Mouse (Mus musculus) c-Kit-positive CD71-positive TER-119-positive erythroid progenitor cells, embryonic 14.5 days (primary cell): ENCODE results near the gene Tubd1.

Experiments used
- DNase-seq: peaks from one replicate; pipeline ENCODE4 v3.0.0-alpha.2; 2013; ENCODE audit warnings: low spot score

The Tubd1 gene

GRCm38 (mm10) chr11:86598572-86598971 is 53.8 kb downstream of the Tubd1 start:
- DNase-seq, result no peak

- DNase-seq, result no peak
These were observed 54.8 kb downstream of the Tubd1 start for GRCm38 (mm10) chr11:86599378-86600208.

GRCm38 (mm10) chr11:86600209-86600557 is 55.4 kb downstream of the Tubd1 start:
- DNase-seq, result no peak

- DNase-seq, result no peak
These were observed 57.3 kb downstream of the Tubd1 start for GRCm38 (mm10) chr11:86602116-86602515.

GRCm38 (mm10) chr11:86603719-86604118 is 58.9 kb downstream of the Tubd1 start:
- no peak for DNase-seq

GRCm38 (mm10) chr11:86604289-86604688 is 59.5 kb downstream of the Tubd1 start:
- DNase-seq, result no peak

- no peak for DNase-seq
These were observed 60.1 kb downstream of the Tubd1 start for GRCm38 (mm10) chr11:86604732-86605520.

GRCm38 (mm10) chr11:86606621-86607339 is 62.0 kb downstream of the Tubd1 start:
- no peak for DNase-seq

- DNase-seq, result no peak
These were observed 63.1 kb downstream of the Tubd1 start for GRCm38 (mm10) chr11:86607808-86608350.

- DNase-seq, result peak; percentile 70
These were observed 65.4 kb downstream of the Tubd1 start for GRCm38 (mm10) chr11:86610239-86610638.

GRCm38 (mm10) chr11:86611991-86612390 is 67.2 kb downstream of the Tubd1 start:
- no peak for DNase-seq

GRCm38 (mm10) chr11:86614056-86614530 is 69.3 kb downstream of the Tubd1 start:
- DNase-seq, result peak; percentile 89

GRCm38 (mm10) chr11:86614607-86615006 is 69.8 kb downstream of the Tubd1 start:
- DNase-seq, result no peak
